Mouse (Mus musculus) gastrocnemius, postnatal 10 days (tissue): Measurements from ENCODE around the gene Tnik. TPM values are rescaled to one million over a fixed set of nuclear protein-coding genes. Genes with fewer than 3 reads are reported as not detected.
A peak's percentile ranks its signal among the peaks of the same experiment; 100 is the strongest.

Source experiments
- DNase-seq: peaks from one replicate; pipeline ENCODE4 v3.0.0; 2021; ENCODE audit warnings: mixed read lengths
- long read RNA-seq, 2 experiments: library from polyadenylated mRNA; stranded (forward); transcript quantifications; one replicate each; pipeline ENCODE4 v2.0.0; 2021
- total RNA-seq, 2 experiments: library from RNA; stranded (reverse); gene quantifications; 2 replicates each; pipeline ENCODE4 v1.2.3; 2021

Gene Tnik
- total RNA-seq: 10 to 100 TPM; 70.8 to 72.5 TPM
- long read RNA-seq, experiment 1, full-length matches to known transcripts: 3 of 17 reads
- long read RNA-seq, experiment 1, partial matches to known transcripts: 5 of 17 reads
- long read RNA-seq, experiment 1, other reads (novel, unspliced or antisense): 9 of 17 reads
- long read RNA-seq, experiment 2, partial matches to known transcripts: 10 of 24 reads
- long read RNA-seq, experiment 2, other reads (novel, unspliced or antisense): 14 of 24 reads

DNA sequence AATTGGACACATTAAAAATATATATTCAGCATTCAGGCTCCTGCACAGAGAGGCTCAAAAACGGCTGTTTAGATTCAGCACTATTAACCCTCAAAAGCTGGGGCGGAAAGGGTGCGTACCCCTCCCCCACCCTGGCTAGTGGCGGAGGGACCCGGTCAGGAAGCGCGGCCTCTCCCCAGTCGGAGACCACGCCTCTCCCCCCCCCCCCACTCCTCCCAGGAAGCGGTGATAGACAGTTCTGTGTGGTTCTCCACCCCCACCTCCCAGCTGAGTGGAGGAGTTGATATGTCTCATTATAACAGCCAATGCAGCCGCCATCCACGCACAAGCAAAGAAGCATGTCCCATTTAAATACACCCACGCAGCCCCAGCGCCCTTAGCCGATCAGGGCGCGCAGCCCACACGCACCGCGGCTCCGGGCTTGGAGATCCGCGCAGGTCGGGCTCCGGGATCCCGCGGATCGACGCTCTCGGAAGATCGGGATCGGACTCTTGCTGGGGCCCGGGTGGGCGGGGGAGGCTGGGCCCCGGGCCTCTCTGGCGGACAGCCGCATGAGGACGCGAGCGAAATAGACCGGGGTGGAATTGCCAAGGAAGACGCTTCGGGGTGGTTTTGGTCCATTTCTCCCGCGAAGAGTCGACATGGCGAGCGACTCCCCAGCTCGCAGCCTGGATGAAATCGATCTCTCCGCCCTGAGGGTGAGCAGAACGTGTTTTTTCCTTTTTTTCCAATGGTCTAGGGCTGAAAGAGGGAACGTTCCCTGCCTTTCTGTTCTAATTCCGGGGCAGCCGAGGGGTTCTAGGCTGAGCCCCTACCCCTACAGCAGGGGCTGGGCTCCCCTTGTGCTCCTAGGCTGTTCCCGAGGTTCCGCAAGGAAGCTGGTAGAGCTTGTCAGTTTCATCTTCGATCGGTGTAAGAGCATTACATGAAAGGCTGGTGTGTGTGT lies at the start of gene Tnik:
Tnik (plus strand) TSS at position 213 of the 946 bp plus-strand sequence.
- peak; percentile 66 for DNase-seq

DNA sequence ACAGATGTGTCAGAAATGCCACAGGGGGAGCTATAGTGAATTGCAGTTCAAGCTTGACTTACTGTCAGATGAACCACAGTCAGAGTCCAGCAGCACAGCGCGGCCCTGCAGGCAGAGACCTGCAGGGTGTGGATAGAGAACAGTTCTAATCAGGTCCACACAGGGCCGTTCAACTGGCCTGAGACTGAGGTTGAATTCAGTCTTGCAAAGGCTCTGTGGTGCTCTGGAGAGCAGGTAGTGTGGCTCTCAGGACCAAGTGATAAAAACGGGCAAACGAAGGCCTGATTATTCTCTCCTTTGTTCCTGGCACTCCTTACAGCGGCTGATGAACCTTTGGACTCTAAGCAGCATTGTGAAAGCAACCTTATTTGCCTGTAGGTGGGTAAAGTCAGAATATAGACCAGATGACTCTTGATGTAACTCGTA lies 48.1 kb upstream of the Tnik start:
- DNase-seq: no peak

DNA sequence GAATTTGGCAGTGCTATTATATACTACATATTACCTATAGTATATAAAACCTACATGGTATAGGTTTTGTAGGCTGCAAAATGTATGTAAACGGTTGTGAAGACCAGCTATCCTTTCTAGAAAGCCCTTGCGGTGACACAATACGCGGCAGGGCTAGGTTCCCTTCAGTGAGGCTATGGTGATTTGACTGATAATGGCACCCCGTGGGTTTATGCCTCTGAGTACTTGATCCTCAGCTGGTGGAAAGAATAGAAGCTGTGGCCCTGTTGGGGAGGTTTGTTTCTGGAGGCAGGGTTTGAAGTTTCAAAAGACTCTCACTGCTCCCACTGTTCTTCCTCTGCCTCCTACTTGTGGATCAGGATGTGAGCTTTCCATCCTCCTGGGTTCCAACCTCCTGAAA lies 46.0 kb upstream of the Tnik start:
- DNase-seq: no peak

- DNase-seq: peak; percentile 6
Measured at GRCm38 (mm10) chr3:28219533-28219932, 43.5 kb upstream of the Tnik start.

DNA sequence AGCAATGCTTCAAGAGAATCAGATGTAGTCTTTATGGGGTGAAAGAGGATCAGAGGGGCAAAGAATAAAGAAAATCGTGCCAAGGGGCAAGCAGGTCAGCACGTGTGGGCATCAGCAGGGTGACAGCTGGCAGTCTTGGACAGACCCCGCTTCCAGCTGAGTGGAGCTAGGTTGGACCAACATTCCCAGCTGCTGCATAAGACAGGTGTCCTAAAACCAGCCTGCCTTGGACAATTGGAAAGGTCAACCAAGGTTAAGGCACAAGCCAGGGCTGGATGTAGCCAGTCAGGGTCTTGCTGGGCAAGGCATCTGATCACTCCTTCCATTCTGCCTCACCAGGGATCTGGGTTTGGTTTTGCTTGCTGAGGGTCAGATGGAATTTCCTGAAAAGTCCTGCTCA lies 43.0 kb upstream of the Tnik start:
- peak; percentile 14 for DNase-seq

- no peak for DNase-seq
Measured at GRCm38 (mm10) chr3:28224437-28225356, 38.3 kb upstream of the Tnik start.

DNA sequence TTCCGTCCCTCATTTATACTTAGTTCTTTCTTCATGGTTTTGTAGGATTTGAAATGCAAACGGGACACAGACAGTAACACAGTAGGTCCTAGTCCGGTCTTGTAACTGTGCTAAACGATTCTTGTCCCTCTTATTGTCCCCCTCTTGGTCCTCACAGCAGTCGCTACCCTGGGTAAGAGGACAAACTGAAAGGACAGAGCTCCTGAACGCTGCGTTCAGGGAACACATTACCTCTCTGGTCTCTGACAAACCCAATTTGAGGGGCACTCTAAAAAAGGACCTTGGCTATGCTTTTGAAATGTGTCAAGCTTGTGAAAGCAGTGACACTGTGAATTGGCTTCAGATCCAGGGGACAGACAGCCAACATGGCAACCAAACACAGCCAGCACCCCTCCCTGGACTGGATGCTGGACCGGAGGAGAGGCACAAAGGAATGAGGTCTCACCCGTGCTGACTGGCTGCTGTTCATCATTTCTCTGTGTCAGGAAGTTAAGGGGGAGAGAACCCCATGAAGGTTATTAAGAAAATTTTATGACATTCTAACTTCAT lies 37.6 kb upstream of the Tnik start:
- no peak for DNase-seq

DNA sequence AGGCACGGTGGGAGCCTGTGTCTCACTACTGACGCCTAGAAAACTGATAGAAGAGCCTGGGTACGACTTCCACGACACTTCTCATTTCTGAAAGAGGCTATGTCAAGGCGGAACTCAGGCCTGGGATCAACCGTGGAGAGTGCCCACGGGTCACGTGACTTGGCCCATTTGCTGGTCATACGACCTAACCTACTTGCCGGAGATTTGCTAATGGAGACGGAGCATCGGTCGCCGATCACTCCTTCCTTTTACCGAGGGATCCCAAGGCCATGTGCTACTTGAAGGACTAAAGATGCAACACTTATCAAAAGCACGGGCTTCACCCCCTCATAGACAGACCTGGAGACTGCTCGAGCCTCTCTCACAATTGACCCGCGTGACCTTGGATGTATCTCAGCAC lies 36.8 kb upstream of the Tnik start:
- no peak for DNase-seq

- no peak for DNase-seq
Measured at GRCm38 (mm10) chr3:28228930-28229329, 34.1 kb upstream of the Tnik start.

DNA sequence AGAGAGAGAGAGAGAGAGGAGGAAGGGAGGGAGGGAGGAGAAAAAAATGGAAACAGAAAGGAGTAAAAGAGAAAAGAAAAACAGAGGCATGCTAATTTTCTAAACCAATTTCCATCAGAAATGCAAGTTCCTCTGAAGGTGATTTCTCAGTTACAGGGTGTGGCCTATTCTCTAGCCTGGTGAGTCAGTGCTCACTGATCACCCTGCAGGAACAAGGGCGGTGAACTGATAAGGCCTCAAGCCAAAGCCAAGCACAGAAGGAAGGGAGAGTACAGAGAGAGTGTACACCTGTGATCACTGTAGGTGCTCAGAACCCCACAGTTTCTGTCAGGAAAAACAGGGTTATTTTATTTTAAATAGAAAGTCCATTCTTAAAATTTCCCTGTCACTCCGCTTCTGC lies 33.5 kb upstream of the Tnik start:
- no peak for DNase-seq

- DNase-seq: no peak
Measured at GRCm38 (mm10) chr3:28232885-28233284, 30.1 kb upstream of the Tnik start.

DNA sequence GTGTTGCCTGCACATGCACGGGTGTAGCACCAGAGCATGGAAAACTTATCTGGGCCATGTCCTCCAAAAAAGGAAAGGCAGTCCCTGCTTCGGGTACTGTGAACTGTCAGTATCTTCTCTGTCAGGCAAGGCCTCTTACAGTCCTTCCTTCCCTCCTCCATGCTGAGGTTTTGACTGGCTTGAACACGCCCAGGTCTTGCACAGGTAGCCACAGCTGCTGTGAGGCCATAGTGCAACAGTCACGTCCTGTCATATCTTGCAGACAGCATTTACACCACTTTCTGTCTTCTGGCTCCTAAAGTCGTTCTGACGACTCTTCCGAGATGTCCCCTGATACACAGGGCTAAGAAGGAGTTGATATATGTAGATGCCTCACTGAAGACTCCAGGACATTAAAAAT lies 28.8 kb upstream of the Tnik start:
- no peak for DNase-seq

- no peak for DNase-seq
Measured at GRCm38 (mm10) chr3:28236689-28237088, 26.3 kb upstream of the Tnik start.

GRCm38 (mm10) chr3:28238136-28238535 lies 24.9 kb upstream of the Tnik start:
- DNase-seq: no peak

DNA sequence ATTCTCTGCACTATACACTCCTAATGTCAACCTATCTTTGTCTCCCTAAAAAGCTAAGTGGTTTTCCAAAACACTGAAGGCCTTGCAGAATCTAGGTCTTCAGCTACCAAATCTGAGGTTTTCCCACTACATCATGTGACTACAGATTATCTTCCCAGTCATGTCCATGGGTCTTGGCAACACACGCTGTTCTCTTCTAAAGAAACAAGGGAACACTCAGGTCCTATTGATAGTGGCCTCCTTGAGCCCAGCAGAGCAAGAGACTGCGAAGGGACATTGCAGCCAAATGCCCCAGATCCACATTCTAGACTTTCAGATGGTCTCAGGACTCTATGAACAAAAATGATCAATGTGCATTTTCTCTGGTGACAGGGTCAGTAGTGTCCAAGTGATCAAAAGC lies 20.5 kb upstream of the Tnik start:
- no peak for DNase-seq

GRCm38 (mm10) chr3:28244244-28244890 lies 18.6 kb upstream of the Tnik start:
- no peak for DNase-seq

DNA sequence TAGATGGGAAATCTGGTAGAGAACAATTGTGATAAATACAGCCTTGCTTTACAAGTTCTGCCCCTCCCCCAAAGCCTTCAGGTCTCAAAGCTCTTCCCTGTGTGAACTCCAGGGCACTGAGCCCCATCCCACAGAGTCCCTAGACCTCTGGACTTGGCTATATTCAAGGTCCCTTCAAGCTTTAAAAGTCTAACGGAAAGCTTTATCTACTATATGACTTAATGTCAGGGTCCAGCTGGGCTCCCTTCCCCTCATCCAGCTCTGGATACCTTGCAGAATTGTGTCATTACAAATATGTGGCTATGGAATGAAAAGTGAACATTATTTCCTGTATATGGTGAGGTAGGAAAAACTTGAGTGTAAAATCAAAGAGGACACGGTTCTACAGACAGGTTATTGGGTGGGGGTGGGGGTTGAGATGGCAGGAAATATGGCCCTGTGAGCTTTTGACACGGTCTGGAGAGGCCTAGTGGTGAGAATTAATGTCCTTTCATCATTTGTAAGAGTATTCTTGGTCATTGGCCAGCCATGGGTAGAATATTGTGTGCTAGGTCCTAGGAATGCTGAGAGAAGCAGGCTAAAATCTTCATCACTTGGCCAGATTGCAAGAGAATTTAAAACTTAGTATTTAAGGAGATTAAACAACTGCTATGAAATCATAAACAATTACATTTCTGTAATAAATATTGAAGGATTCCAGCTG lies 14.6 kb upstream of the Tnik start:
- no peak for DNase-seq

- no peak for DNase-seq
Measured at GRCm38 (mm10) chr3:28255711-28256110, 7.3 kb upstream of the Tnik start.

GRCm38 (mm10) chr3:28262371-28263001 lies 528 bp upstream of the Tnik start:
- DNase-seq: peak; percentile 63
